Mouse (Mus musculus): Measurements from ENCODE around the gene Smpdl3a.

Gene Smpdl3a

DNA sequence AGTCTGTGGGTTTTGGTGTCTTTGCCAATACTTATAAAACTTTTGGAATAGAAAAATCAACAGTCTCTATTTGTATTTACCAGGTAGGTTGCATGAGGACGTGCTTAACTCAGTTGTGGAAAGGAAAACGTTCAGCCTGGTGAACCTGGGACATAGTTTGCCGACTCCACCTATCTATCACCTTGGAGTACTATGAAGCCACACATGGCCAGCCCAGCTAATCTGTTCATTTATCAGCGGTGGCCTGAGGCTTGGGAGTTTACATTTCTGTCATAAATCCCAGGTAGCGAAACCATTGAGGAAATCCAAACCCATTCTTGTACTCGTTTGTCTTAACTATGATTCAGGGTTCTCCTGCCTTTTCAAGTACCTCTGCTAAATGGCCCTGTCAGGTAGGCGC, at the start of gene Smpdl3a:
Gene Smpdl3a, plus strand, starts transcription at position 318 of the 400 bp plus-strand sequence.
- no peak for DNase-seq (ENCODE audit: low spot score in 2 of 2)

DNA sequence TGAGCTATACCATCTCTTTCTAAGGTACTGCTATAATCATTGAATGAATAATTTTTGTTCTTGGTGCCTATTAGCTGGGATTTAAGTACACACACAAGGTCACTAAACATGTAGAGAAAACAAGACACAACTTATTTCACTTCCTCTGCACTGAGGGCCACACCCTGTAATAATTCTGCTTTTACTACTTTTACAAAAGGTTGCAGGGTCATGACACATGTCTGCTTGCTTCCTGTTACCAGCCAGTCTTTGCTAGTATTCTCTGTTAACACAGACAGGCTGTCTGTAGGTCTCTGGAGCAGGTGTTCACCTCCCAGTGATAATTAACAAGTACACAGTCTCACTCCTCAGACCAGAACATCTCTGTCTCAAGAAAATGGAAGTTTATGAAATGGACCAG, 48.7 kb upstream of the Smpdl3a start:
- no peak for DNase-seq (ENCODE audit: low spot score in 2 of 2)

DNA sequence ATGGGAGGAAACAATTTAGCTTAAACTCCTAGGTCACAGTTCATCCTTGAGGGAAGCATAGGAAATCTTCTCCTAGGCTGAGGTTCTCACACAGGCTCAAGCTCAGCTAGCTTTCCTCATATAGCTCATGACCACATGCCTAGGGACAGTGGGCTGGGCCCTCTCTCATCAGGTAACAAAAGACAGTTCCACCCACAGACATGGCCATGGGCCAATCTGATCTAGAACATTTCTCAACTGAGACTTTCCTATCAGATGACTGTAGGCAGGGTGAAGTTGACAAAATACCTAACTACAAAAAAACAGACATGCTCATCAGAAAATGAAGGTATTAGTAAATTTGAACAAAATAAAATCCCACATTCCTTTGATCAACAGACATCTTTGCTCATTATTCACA, 47.0 kb upstream of the Smpdl3a start:
- no peak for DNase-seq (ENCODE audit: low spot score in 2 of 2)

DNA sequence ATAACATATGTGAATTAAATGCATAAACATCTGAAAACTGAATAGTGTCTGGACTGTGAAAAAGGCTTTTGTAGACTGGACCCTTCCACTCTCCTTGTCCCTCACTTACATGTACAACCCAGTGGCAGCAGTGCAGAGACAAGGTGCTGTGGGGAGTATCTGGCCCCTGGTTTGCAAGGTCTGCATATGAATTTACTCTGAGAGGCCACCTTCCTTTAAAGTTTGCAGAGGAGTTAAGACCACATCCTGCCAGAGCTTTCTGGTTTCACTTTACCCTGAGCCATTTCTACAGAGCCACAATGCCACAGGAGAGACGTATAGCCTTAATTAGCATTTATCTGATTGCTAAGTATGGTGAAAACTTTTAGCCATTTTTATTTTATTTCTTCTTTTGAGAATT, 40.8 kb upstream of the Smpdl3a start:
- DNase-seq (ENCODE audit: low spot score in 2 of 2): no peak

DNA sequence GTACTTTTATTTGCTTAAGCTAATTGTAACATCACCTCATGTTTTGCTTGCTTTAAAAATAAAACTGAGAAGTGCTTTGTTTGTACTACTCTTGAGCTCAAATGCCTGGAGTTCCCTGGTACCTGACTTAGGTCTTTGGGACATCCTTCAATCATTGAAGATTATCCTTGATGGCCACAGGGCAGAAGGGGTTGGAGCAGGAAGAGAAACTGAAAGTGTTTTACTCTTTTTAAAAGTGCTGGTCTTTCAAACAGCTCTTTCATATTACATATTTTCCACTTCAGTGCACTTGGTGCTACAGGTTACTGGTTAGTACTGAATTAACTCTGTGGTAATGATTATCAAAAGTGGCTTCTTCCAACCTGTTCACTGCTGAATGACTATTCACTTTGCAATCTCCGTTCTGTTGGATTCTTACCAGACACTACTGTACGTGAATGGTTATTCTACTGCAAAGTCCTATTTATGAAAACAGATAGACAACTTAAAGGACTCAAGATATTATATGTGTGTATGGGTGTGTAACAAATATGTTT, 38.9 kb upstream of the Smpdl3a start:
- no peak for DNase-seq (ENCODE audit: low spot score in 2 of 2)

DNA sequence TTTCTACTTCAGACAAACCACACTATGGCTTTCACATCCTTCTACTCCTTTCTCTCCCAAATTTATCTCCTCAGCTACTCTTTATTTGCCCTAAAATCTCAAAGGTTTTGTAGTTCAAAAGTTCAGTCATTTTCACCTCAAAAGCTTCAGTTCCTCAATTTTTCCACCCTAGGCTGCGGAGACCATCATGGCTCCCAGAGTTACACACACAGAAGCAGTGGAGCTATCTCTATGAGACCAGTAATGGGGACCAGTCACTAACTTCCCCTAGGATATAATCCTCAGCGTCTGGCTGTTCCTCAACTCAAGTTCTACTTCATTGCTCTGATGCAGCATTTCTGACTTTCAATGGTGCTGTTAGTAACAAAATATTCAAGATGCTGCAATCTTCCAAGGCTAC, 35.1 kb upstream of the Smpdl3a start:
- DNase-seq (ENCODE audit: low spot score in 2 of 2): no peak

DNA sequence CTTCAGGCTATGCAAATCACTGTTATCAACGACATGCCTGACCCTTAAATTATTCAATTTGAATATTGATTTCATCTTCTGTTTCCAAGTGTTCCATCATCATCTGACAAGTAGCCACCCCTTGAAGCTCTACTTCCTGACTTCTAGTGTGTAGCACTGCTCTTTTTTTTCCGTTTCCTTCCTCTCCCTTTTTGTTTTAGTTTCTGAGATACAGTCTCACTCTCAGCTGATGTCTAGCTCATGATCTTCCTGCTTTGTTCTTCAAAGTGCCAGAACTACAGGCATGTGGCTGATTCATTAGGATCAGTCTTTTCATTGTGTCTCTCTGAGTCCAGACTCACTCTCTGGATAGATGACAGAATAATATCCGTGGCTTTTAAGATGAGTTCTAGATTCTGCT, 33.4 kb upstream of the Smpdl3a start:
- no peak for DNase-seq (ENCODE audit: low spot score in 2 of 2)

DNA sequence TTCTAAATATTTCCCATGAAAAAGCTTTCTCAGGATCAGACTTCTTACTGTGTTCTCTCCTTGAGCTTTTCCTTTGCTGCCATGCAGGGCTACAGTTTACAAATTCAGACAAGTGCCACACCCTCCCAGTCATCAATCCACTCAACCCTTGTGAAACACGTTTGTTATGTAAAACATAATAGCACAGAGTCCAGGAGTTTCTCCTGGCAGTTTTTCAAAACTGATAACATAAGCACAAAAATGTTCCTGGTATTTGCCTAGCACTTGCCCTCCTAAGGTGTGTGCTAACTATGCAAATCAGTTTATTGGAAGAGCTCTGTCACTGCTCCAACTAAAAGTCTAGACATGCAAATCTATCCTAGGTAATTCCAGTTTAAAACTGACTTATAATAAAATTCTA, 31.1 kb upstream of the Smpdl3a start:
- DNase-seq (ENCODE audit: low spot score in 2 of 2): no peak

DNA sequence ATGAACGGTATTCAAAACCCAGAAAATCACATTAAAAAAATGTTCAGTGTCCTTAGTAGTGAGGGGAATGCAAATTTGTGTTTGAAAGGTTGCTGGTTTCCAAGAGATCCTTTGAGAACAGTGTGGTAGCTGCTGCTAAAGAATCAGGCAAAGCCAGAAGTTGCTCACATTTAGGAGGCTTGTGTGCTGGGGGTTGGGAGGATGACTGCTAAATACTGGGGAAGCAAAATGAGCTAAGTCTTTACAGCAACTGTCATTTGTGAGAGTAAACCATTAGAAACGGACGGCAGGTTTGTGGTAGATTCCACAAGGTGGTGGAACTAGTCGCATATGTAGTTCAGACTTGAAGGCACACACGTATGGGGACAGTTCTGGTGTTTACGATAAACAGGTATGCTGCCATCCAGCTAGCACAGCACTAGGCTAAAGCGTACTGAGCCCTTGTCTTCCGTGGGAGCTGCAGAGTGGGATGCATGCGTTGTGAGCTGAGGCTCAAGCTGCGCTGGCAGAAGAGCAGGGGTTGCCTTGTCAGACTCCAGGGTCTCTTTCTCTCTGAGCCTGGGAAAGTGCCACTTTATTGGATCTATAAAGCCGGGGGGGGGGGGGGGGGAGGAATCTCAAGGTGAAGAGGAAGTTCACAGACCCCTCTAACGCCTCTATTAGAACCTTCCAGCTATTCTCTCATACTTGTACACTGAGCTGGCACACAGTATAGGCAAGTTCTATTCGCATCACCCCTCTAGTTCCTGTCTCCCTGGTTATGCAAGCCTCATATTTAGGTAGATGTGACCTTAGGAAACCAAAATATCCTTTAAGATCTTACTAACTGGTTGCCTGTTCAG, 10.6 kb upstream of the Smpdl3a start:
- DNase-seq (ENCODE audit: low spot score in 2 of 2): peak; percentile 21 to 23

DNA sequence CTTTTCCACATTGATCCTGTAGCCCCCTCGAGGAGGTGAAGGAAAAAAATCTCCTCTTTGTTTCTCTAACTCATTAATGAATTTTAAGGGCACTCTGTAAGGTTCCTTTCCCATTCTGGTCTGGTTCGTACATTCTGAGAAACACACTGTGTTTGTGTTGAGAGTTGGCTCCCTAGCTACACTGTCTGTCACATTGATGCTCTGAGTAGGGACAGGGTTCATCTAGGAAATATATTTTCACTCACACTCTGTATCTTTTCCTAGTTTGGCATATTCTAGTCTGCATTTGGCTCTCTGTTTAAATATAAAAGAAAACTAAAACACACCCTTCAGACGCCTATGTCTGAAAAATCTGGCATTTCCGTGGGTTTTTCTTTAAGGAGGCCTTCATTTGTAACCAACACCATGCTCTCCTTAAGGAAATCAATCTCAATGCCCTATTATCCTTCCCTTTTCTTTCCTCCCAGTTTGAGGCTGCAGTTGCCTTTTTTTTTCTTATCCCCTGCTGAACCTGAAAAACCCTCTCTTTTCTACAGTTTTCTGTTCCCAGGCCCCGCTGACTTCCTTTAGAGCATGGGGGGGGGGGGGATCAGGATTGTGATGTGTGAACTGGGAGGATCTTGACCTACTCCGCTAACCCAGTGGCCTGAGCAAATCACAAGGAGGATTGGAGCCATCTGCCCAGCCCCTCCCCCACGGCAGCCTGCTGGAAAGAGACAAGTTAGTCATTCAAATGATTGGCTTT, 9.8 kb upstream of the Smpdl3a start:
- DNase-seq (ENCODE audit: low spot score in 2 of 2): peak; percentile 77 to 84

DNA sequence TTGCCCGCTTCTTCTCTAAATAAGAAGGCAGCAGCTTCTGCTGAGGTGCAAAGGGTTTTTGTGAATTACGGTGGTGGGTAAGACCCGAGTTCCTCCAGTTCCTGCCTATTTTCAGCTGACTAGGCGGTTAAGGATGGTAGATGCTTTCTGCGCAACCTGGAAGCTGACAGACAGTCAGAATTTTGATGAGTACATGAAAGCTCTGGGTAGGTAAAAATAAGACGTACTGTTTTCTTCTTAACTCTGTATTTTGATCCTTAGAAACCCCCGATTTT, 9.3 kb upstream of the Smpdl3a start, which contains the start of gene Fabp7:
Gene Fabp7, plus strand, starts transcription at position 6 of the 275 bp plus-strand sequence.
- DNase-seq (ENCODE audit: low spot score in 2 of 2): no peak

DNA sequence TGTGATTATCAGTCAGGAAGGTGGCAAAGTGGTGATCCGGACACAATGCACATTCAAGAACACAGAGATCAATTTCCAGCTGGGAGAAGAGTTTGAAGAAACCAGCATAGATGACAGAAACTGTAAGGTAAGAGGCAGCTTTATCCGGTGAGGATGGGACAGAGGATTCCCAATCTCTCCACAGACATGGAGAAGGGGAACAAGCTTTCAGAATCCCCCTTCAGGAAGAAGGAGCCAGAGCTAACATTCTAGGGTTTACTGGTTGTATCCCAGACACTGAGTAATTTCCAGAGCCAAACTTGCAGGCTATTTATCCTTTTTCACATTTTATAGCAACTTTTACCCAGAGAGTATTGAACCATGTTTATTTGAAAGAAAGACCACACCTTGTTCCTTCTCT, 8.6 kb upstream of the Smpdl3a start:
- no peak for DNase-seq (ENCODE audit: low spot score in 2 of 2)

DNA sequence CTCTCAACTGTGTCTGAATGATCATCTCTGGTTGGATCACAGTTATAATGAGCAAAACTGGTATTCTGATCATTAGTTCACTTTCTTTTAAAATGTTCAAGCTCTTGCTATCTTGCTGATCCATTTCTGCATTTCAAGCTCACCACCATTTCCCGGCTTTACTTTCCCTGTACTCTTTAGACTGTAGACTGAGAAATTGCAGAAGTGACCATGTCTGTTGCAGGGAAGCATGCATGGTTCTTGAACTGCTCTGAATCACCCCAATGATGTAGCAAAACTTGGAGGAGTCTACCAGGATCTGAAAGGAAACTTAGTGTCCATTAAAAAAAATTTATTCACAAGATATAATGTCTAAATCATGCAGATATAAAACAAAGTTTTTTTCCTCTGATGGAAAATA, 1.2 kb upstream of the Smpdl3a start:
- no peak for DNase-seq (ENCODE audit: low spot score in 2 of 2)

DNA sequence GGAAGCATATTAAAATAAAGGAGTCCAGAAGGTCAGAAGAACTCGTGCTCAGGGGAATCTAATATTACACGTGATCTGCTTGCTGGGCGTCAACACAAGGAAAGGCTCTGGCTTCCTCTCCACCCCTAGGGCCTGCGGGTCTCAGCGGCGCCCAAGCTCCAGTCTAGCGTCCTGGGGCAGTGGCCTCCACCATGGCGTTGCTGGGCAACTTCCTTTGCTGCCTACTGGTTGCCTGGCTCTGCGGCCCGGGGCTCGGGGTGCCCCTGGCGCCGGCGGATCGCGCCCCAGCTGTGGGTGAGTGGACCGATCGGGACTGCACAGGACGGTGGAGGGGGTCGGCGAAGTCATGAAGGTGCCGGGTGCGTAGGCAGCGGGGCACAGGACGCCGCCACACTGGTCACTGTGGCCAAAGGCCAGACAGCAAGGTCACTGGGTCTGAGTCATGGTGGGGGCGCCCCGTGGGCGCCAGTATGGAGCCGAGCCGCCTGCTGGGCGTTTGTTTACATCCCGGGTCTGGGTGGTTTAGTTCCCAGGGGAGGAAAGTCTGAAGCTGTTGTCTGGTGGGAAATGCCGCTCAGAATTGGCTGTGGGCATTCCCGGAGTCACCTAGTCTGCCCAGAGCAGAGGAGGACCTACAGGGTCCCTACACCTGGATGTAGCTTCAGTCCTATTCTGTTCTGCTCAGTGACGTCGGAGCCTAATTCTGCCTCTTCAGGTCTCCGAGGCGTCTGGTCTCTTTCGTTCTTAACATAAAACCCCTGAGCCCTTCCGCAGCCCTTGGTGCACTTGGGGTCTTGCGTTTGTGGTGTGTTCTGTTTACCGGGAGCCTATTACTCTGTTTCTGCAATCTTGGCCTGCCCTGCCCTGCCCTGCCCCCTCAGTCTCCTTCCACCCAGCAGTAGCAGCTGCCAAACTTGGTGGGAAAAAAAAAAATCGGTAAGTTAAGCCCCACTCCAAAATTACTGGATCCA, 641 bp downstream of the Smpdl3a start:
- peak in 1 of 2 experiments; percentile 25 for DNase-seq (ENCODE audit: low spot score in 2 of 2)

DNA sequence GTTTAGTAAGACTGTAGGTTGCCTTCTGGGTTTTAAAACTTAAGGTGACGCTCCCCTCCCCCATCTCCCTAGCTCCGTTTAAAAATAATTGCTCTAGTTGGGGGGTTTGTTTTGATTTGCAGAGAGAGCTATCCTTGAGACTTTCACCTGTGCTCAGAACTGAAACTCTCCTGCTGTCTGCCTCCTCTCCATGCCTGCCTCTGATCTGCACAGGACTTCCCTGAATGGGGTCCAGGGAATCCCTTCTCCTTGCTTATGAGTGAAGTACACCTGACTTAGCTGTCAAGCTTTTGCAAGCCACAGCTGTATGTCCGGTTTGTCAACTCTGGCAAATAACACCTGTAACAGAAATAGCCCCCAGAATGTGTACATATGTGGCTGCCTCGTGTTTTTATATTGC, 1.4 kb downstream of the Smpdl3a start:
- DNase-seq (ENCODE audit: low spot score in 2 of 2): no peak

DNA sequence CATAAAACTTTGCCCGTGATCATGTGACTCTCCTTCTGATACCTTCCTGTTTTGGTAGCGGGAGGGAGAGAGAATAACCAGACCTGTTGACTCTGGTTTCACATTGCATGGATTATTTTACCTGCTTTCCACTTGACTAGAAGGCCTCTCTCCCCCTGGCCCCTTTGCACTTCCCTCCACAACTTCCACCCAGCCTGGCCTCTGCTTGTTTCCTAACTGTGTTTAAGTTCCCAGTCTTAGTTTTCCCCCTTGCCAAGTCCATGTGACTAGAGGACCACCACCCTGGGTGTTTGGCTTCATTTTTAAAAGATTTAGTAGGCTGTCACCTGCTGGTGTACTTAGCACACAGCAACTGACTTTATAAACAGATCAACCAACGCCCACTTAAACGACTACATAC, 1.9 kb downstream of the Smpdl3a start:
- no peak for DNase-seq (ENCODE audit: low spot score in 2 of 2)

DNA sequence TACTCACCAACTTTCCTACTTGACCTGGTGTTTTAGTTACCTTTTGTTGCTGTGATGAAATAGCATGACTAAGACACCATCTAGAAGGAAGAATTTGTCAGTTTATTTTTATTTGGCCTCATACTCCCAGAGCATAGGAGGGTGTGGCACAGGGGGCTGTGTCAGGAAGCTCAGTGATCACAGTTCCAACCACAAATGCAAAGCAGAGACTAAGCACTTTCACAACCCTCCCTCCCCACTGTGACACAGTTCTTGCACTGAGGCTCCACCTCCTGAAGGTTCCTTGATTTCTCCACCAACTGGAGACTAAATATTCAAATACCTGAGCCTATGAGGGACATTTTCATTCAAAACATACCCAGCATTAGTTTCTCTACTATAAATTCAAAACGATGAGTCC, 5.4 kb downstream of the Smpdl3a start:
- DNase-seq (ENCODE audit: low spot score in 2 of 2): no peak

DNA sequence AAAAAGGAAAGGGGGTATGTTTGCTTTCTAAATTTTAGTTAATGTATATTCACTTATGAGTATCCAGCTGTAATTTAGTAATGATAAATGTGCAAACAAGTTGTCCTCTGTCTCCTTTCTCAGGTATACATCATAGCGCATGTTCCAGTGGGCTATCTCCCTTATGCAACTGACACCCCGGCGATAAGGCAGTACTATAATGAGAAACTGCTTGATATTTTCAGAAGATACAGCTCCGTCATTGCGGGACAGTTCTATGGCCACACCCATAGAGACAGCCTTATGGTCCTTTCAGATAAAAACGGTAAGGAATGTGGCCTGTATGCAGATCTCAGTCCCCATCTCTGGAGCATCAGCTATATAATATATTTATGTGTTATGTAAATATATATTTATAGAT, 13.6 kb downstream of the Smpdl3a start:
- DNase-seq (ENCODE audit: low spot score in 2 of 2): no peak

DNA sequence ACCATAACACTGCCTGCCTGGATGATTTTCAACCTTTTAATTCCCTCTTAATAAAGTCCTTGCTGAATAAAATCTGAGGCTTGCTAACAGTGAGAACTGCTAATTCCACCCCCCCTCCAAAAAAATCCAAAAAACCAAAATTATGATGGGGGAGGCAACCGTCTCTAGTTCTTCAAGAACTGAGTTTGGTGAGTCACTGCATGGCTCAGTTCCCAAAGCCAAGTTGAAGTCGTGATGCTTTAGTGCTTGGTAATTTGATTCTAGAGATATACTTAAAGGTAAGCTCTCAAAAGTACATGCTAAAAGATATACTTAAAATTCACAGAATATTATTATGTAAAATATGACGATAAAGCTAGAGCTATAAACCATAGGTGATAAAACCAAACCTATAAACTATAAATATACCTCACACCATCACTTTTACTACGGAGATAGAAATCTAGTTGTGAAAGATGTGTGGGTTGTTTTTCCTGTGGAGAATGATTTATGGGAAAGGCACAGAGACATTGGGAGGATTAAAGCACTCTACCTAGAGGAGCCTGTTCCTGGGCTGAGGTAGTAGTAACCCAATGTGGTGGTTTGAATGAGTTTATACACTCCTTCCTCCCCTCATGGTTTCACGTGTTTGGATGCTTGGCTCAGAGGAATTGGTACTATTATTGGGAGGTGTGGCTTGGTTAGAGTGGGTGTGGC, 18.2 kb downstream of the Smpdl3a start:
- DNase-seq (ENCODE audit: low spot score in 2 of 2): no peak

DNA sequence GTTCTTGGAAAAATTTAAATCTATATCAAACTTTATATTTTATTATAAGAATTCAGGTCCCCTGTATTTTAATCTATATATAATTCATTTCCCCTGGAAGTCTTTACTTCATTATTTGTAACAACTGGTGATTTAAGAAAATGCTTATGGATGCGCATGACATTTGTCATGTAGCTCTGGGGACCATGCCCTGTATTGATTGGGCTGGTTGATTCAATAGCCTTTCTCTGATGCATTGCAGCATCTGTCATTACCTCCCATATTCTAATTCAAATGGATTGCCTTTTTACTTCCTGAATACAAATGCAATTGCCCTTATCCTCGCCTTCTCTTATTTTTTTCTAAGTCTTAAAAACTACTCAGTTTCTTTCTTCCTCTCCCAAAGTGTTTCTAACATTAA, 20.2 kb downstream of the Smpdl3a start:
- no peak for DNase-seq (ENCODE audit: low spot score in 2 of 2)

DNA sequence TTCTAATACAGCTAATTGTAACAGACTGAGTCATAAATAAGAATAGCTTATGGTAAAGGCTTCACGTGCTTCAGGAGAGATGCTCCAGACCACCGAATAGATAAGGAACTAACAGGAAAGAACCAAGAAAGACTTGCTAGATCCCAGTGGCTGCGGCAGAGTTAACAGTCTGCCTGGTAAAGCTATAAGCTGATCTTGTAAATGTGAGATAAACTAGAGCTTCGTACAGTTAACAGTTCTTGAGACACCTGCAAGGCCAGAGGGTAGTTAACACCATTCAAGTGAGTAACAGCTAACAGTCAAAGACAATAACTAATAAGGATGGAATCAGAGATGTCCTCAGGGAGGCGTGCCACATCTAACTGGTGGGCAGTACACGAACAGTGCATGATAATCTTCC, 21.7 kb downstream of the Smpdl3a start:
- no peak for DNase-seq (ENCODE audit: low spot score in 2 of 2)
